Mouse (Mus musculus) adrenal gland (tissue): ENCODE measurements around the gene Hs3st6.
"Not testable (repeated sequence)": the region's sequence is repeated elsewhere in the genome, so short reads cannot be mapped to it uniquely, and the experiment has no call there.

Experiments used
- intact Hi-C: fragments of 180-260 bp; cut with DNase I; formaldehyde crosslinking; loops from one replicate; pipeline ENCODE4 v1.15.1; 2025
- long read RNA-seq, 2 experiments: library from polyadenylated mRNA; unstranded; transcript quantifications; one replicate each; pipeline ENCODE4 v2.0.0; 2020; ENCODE audit warnings: borderline replicate concordance in 1 of 2; ENCODE audit not compliant: insufficient replicate concordance in 1 of 2

Gene Hs3st6
- long read RNA-seq, experiment 1, partial matches to known transcripts, result 0 of 1 reads
- long read RNA-seq, experiment 1, other reads (novel, unspliced or antisense), result 0 of 1 reads
- long read RNA-seq, experiment 2, partial matches to known transcripts, result 0 of 1 reads
- long read RNA-seq, experiment 2, other reads (novel, unspliced or antisense), result 0 of 1 reads

DNA sequence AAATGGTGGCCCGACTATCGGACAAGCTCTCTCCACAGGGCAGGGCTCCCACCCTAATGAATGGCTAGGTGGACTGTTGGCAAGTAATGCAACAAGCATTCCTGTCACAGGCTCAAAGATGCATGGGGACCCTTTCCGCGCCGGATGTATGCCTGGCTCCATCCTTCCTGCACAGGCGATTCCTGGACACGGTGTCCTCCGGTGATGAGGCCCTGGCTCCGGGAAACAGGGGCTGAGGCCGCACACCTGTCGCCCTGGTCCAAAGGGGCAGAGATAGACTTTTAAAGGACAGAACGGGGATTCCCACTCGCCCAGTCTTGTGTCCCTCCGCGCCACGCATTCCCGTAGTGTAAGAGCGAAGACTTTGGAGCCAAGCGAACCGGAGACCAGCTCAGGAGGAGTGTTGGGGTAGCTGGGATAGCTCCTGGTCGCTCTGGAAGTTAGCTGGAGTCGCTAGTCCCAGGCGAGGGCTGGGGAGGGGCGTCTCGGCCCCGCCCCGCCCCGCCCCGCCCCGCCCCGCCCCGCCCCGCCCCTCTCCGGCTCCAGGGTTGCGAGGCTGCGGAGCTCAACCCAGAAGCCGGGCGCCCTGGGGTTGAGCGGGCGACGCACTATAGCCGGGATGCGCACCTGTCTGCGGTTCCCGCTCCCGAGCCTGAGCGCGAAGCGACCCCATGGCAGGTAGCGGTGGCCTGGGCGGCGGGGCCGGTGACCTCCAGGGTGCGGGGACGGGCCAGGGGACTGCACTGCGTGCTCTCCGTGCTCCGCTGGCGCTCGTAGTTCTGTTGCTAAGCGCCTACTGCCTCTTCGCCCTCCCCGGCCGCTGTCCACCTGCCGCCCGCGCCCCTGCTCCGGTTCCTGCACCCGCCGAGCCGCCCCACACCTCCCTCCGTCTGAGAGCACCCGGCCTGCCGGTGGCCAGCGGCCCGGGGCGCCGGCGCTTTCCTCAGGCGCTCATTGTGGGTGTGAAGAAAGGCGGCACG, at the start of gene Hs3st6:
Gene Hs3st6, plus strand, starts transcription at position 574 of the 980 bp plus-strand sequence.
- intact Hi-C loops, result no loop called here

DNA sequence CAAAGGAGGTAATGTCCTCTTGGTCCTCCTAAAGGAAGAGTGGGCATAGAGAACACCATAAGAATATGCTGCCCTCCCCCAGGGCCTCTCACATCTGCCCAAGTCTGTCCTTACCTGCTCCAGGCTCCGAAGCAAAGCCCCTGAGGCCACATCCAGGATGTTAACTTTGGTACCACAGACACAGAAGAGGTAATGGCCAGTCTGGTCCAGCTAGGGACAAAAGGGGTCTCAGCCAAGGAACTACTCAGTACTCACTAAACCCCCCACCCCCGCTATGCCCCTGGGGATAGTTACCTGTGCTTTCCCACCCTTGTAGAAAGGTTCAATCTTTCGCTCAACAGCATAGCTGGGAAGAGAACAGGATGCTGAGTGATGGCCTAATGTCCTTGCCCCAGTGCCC, 47.0 kb upstream of the Hs3st6 start:
- intact Hi-C loops, result no loop called here

DNA sequence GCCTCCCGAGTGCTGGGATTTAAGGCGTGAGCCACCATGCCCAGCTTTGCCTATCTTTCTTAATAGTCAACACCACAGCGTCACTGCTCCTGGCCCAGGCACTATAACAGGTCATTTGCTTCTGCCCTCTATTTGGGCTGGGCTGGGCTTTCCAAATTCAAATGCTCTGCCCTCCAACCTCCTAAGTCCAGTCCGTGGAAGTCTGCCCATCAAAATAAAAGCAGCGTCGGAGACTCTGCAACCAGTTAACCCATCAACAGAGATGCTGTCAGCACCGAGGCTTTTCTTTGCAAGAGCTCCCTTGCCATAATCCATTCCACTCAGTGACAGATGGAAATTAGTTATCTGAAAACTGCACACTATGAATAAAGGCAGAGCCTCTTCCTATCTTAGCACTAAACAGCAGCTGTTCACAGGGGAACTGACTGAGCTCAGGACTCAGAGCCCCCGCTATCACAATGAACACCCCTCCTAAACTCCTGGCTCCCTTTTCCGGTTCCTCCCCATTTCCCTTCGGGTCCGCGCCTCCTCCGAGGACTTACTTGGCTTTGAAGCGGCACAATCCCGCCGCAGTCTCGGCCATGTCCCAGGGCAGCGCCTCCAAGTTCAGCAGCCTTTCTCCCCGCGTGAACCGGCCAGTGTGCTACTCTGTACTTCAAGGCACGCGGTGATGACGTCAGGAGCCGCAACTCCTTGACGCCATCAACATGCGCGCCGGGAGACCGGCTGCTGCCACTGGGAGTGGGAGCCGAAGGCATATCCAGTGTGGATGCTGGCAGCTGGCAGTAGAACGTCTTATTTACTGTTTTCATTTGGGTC, 45.6 kb upstream of the Hs3st6 start, which contains the start of gene Tbl3:
Gene Tbl3, minus strand, starts transcription at position 679 of the 819 bp plus-strand sequence.
- intact Hi-C loops, result no loop called here

DNA sequence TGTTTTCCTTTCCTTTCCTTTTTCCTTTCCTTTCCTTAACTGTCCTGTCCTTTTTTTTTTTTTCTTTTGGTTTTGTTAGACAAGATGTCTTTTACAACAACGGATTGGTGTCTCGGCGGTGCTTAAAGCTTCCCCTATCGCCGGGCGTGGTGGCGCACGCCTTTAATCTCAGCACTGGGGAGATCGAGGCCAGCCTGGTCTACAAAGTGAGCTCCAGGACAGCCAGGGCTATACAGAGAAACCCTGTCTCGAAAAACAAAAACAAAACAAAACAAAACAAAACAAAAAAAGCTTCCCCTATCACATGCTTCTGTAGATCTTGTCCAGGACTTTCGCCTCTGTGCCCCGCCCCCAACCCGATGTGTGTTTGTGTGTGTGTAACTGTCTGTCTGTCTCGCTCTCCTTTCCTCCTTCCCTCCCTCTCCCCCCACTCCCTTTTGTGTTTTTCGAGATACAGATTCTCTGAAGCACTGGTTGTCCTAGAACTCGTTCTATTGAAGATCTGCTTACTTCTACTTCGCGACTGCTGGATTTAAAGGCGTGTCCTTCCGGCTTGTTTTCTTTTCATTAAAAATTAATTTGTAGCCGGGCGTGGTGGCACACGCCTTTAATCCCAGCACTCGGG, 44.9 kb upstream of the Hs3st6 start:
- intact Hi-C loops, result no loop called here

DNA sequence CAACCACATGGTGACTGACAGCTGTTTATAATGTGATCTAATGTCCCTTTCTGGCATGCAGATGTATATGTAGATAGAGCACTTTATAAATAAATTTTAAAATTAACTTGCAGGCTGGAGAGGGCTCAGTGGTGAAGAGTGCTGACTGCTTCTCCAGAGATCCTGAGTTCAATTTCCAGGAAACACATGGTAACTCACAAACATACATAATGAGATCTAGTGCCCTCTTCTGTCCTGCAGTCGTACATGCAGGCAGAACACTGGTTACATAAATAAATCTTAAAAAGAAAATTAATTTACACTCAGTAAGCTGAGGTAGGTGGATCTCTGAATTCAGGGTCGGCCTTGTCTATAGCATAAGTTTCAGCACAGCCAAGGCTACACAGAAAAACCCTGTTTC, 44.1 kb upstream of the Hs3st6 start:
- intact Hi-C loops, result no loop called here

DNA sequence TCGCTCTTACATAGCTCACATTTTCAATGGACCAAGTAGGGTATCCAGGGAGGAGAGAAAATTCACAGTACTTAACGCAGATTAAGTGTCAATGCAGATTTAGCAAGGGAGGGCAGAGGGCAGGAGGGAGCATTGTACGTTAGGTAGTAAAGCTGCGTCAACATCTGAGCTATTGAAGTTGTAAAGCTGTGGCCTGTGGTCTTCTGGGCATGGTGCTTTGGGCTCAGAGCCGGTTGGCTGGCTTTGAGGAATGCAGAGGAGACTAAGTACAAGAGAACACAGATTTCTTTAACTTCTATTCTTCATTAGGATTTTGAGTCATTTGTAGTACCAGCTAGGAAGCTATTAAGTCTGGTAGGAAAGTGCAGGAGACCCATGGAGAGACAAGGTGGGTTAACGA, 37.2 kb upstream of the Hs3st6 start:
- intact Hi-C loops, result no loop called here

DNA sequence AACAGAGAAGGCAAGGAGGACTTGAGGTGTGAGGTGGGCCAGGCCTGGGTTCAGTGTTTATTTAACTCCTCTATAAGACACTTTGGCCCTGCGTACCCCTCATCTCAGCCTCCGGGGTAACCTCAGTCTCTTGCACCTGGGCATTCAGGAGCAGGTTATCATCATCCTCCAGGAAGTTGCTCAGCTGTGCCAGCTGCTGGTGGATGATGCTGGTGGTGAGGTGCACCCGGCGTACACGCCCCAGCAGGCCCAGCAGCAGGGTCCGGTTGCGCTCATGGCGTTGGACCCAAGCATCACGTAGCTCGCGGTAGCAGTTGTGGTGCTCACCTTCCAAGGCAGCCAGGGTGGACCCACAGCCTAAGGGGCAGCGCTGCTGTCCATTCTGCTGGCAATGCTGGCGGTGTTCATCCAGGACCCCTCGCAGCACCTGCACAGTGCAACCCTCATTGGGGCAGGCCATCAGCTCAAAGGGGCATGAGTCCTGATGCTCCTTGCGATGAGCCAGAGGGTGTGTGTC, 36.6 kb upstream of the Hs3st6 start:
- intact Hi-C loops, result no loop called here

DNA sequence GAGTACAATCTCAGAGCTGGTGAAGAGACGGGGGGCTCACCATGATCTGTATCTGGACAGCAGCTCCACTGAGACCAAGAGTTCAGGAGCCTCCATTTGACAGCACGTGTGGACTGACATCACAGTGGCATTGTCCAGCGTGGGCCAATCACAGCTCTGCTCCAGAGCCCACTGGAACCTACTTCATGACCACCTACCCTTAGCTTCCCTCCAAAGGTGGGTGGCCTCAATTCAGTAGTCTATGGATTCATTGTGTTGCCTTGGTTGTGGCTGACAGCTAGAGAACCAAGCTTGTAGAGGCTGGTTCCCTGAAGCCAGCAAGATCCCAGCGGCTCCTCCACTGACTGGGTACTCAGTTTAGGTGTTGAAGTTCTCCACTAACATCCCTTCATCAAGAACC, 34.8 kb upstream of the Hs3st6 start, which contains the start of the genes Rnf151 and Rps2:
Gene Rnf151, minus strand, starts transcription at position 121 of the 400 bp plus-strand sequence.
Gene Rps2, plus strand, starts transcription at position 174 of the 400 bp plus-strand sequence.
- intact Hi-C loops, result no loop called here

DNA sequence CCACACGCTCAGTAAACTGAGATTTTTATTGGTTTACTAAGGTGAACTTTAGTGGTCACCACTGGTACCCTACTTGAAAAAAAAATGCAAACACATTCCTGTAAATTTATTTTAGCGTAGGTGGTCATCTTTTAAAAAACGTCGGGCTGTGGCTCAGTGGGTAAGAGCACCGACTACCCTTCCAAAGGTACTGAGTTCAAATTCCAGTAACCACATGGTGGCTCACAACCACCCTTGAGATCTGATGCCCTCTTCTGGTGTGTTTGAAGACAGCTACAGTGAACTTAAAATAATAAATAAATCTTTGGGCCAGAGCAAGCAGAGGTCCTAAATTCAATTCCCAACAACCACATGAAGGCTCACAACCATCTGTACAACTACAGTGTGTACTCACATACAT, 33.9 kb upstream of the Hs3st6 start:
- intact Hi-C loops, result not testable (repeated sequence)

DNA sequence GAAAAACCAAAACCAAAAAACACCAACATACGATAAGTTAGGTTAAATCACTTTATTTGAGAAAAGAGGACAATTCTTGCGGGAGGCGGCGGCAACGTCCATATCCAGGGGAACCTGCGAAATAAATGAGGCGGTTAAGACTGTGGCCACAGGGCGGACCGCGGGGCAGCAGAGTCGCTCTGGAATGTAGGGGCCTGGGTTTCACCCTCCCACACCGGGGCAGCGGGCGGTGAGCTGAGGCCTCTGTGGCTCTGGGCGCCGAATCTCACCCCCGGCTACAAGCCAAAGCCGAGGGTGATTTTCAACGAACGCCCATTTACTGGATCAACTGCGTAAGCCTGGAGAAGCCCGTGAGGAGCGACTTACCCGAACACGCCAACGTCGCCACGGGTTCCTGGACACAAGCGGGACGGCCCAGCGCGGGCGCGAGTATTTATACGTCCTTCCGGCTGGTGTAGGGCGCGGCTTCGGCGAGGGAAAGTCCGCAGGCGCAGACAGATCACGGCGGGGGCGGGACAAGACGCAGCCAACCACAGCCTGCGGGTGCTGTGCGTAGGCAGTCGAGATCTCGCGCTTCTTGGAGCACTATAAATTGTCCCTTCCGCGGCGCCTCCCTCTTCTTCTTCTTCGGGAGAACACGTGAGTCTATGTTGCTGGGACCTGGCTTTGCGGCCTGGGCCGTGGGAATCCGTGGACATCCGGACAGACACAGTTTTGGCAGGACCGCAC, 33.1 kb upstream of the Hs3st6 start:
- intact Hi-C loops, result no loop called here

DNA sequence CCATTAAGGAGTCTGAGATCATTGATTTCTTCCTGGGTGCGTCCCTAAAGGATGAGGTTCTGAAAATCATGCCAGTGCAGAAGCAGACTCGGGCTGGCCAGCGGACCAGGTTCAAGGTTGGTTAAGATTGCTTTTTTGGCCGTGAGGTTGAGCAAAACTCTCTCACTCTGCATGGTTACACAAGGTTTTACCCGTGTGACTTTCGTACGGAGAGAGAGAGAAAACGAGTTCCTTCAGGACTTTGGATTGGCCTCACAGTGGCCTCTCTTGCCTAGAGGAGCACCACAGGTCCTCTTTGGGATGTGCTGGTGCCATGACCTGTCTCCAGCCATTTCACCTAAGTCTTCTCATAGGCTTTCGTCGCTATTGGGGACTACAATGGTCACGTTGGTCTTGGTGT, 32.2 kb upstream of the Hs3st6 start:
- intact Hi-C loops, result not testable (repeated sequence)

DNA sequence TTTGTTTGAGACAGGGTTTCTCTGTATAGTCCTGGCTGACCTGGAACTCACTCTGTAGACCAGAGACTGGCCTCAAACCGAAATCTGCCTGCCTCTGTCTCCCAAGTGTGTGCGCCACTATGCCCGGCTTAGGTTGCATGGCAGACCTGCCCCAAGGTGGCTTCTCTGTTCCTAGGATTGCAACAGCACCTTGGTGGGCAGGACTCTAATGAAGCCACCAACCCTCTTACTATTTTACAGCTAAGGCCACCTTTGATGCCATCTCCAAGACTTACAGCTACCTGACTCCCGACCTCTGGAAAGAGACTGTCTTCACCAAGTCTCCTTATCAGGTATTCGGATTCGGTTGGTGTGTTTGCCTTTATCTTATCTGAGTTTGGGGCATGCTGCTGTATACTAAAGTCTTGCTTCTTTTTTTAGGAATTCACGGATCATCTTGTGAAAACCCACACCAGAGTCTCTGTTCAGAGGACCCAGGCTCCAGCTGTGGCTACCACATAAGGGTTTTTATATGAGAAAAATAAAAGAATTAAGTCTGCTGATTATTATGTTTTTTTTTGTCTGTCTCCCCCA, 31.3 kb upstream of the Hs3st6 start:
- intact Hi-C loops, result not testable (repeated sequence)

DNA sequence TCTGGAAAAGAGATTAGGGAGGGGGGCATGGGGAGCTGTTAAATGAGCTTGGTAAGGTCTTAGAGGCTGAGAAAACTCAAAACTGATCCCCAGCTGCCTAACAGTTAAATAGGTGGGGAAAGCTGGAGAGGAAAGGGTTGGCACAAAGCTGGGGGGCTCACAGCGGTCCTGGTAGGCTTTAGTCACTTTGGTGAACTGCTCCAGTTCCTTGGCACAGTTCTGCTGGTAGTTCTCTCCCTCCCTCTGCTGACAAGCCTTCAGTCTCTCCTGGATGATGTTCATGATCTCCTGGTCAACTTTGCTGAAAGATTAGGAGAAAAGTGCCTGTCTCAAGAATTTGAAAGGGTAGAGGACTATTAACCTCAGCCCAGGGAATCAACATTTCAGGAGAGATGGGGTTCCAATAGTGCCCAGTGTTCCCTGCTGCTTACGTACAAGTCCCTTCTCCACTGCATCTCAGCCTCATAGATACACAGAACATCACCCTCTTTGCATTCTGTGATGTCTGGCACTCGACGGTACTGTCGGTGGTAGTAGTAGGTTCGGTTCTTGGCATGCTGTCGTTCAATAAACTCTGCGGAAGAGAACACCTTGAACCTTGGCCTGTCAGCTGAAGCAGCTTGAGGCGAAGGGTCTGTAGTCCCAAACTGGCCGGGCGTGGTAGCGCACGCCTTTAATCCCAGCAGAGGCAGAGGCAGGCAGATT, 30.4 kb upstream of the Hs3st6 start:
- intact Hi-C loops, result no loop called here

DNA sequence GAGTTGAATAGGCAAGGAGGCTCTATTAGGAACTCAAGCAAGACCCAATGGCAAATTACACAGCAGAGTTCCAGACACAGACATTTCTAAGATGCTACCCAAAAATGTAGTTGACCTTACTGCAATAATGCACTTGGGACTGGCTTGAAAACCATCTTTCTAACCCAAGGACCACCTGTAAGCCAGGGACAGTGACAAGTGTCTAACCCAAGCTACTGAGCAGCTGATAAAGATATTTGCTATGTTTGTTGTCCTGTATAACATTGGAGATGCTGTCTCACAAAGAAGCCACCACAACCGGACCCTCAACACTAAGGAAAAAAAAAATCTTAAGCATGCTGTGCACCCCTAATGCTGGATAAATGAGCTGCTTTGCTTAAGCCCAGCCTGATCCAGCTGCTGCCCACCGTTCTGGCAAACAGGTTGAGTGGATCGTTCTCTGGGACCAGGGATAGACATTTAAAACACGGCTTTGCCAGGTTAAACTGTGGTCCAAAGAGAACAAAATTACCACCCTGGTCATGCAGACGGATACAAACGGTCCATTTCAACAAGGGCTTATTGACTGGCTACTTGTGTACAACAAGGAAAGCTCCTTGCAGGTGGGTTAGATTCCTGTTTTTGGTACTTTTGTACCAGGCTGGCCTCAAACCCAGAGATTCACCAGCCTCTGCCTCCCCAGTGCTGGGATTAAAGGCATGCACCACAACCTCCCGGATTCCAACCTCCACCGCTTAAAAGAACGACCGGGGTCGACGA, 29.5 kb upstream of the Hs3st6 start:
- intact Hi-C loops, result no loop called here

DNA sequence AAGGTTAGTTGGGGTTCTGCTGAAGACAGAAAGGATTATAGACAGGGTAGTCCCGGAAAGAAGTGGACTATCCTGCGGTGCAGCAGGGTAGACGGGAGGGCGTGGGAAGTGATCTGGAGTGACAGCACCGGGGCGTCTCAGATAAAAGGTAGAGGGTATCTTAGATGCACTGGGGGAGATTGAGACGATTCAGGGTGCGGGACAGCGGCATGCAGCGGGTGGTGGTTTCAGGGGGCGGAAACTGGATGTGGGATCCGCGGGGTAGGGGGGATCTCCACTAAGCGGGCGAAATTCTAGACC, 29.0 kb upstream of the Hs3st6 start:
- intact Hi-C loops, result no loop called here

DNA sequence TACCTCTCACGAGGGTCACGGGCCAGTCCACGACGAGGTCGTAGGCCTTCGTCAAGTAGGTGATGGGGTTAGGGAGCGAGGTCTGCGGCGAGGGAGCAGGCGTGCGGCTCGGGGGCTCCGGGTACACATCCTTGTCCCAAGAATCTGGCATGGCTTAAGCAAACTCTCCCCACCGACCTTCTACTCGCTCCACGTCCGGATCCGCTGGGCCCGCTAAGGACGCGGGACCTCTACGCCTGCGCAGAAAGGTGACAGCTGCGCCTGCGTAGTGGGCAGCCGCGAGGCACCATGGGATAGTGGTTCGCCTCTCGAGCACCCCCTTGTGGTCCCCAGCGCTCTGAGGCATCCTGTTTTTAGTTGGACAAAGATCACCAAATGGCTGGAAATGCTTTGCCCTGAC, 28.6 kb upstream of the Hs3st6 start, which contains the start of gene Ndufb10:
Gene Ndufb10, minus strand, starts transcription at position 295 of the 400 bp plus-strand sequence.
- intact Hi-C loops, result no loop called here

DNA sequence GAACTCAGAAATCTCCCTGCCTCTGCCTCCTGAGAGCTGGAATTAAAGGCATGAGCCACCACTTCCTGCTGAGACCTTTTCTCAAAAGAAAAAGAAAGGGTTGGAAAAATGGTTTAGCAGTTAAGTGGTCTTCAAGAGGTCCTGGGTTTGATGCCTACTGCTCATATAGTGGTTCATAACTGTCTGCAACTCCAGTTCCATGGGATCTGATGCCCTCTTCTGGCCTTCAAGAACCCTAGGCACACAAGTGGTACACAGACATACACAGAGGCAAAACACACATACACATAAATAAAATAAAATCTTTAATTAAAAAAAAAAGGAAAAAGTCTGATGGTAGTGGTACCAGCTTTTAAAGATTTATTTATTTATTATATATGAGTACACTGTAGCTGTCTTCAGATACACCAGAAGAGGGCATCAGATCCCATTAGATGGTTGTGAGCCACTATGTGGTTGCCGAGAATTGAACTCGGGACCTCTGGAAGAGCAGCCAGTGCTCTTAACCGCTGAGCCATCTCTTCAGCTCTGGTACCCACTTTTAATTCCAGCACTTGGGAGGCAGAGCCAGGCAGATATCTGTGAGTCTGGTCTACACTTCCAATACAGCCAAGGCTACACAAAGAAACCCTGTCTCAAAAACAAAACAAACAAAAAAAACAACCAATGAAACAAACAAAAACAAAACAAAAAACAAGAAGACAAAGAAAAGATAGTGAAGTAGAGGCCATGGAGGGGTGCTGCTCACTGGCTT, 27.0 kb upstream of the Hs3st6 start:
- intact Hi-C loops, result no loop called here

DNA sequence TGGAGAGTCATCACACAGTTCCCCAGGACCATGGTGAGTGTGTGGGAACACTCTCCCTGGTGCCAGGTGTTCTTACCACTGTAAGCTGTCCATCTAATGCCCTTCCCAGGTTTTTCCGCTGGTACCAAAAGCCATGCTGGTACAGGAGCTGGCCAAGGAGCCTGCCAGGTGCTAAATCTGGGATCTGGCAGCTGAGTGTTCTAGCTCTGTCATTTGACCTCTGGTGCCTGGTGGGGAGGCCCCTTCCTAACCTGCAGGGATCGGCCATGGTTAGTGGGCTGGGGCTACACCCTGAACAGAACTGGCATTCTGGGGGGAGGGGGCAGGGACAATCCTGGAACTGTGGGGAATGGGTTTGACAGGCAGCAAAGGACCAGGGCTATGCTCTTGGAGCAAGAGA, 25.2 kb upstream of the Hs3st6 start, which contains the start of gene Rpl3l:
Gene Rpl3l, plus strand, starts transcription at position 203 of the 400 bp plus-strand sequence.
- intact Hi-C loops, result no loop called here
